12 mouse cellular contexts compared by ENCODE assay signal in the genomic region with DNA sequence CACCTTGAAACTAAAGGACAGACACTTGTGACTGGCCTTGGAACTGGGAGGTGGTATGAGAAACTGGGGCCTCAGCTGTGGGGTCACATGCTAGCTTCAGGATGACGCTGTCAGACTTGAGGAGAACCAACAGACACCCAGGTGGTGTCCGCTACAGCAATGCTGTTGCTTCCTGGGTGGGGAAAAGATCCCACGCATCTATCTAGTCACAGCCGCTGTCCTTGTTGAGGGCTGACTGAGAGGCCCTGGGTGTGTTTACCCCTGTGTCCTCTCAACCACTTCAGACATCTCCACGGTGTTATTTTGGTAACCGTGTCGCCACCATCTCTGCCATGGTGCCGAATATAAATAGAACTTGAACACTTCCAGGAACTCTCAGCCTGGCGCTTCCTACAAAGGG. TPM values are rescaled to one million over a fixed set of nuclear protein-coding genes. Genes with fewer than 3 reads are reported as not detected.
DNase-seq lines count a peak whose midpoint lies in the region; ATAC-seq and TF ChIP-seq lines count a peak whose summit lies in the region.
"Had no signal": no experiment of that assay in that cellular context is flagged by ENCODE, and none has a peak within 500 bp of the region (broad histone marks: within the 10 kb centered on the region; RNA-seq: fewer than 3 reads in every experiment).

No protein-coding gene starts in this region.

- no peak overlapping the region for H3K9ac ChIP-seq in forebrain, embryonic 11.5 days (ENCODE audit: low read length)
- H3K9ac ChIP-seq in forebrain, postnatal 0 days = no peak overlapping the region
- no peak overlapping the region for H3K9ac ChIP-seq in heart, embryonic 11.5 days (ENCODE audit: low read depth, low read length)
- H3K9ac ChIP-seq in hindbrain, embryonic 14.5 days = no peak overlapping the region
- H3K9ac ChIP-seq: forebrain, embryonic 13.5 days had no signal

- TF ChIP-seq CTCF in forebrain, postnatal 0 days (IDR thresholded peaks at IDR 0.05; ENCODE audit: low read depth) = no peak

- no peak for ATAC-seq in forebrain, embryonic 11.5 days (replicated peaks; ENCODE audit: low FRiP score)
- no peak for ATAC-seq in forebrain, postnatal 0 days
- no peak for ATAC-seq in heart, embryonic 11.5 days (replicated peaks; ENCODE audit: insufficient number of reproducible peaks, low FRiP score, low TSS enrichment)
- peak; percentile 57 for ATAC-seq in neutrophil, adult 5-6 weeks (ENCODE audit: extremely low read depth, insufficient number of reproducible peaks, low FRiP score, poor library complexity, severe bottlenecking)
- ATAC-seq in hindbrain, embryonic 14.5 days (ENCODE audit: low FRiP score) = no peak
- no peak for ATAC-seq in erythroblast, adult 5-6 weeks (replicated peaks; ENCODE audit: low FRiP score, poor library complexity, severe bottlenecking)
- ATAC-seq: forebrain, embryonic 13.5 days had no signal

- 91% methylated on average over 9 of the region's 9 CpGs for WGBS in forebrain, embryonic 11.5 days
- 87% methylated on average over 9 of the region's 9 CpGs for WGBS in forebrain, postnatal 0 days
- WGBS in heart, embryonic 11.5 days (ENCODE audit: insufficient replicate concordance) = 34% methylated on average over 9 of the region's 9 CpGs
- WGBS in hindbrain, embryonic 14.5 days = 87% methylated on average over 9 of the region's 9 CpGs

- H3K9me3 ChIP-seq in forebrain, embryonic 11.5 days (ENCODE audit: control insufficient read depth, low read length) = no peaks in the 10 kb centered on the region
- H3K9me3 ChIP-seq in forebrain, postnatal 0 days (ENCODE audit: low read length) = no peaks in the 10 kb centered on the region
- H3K9me3 ChIP-seq in heart, embryonic 11.5 days (replicated peaks; ENCODE audit: control insufficient read depth, low read length) = no peaks in the 10 kb centered on the region
- H3K9me3 ChIP-seq in hindbrain, embryonic 14.5 days (ENCODE audit: control insufficient read depth, low read length) = no peaks in the 10 kb centered on the region
- H3K9me3 ChIP-seq: forebrain, embryonic 13.5 days had no signal

- H3K4me1 ChIP-seq in forebrain, embryonic 11.5 days (replicated peaks; ENCODE audit: control insufficient read depth, insufficient read depth, low read length) = peaks cover 2% of the 10 kb centered on the region; the same call in 1 of the 2 replicates
- H3K4me1 ChIP-seq in forebrain, postnatal 0 days (ENCODE audit: insufficient read depth) = peaks cover 11% of the 10 kb centered on the region
- H3K4me1 ChIP-seq in heart, embryonic 11.5 days (ENCODE audit: control insufficient read depth, insufficient read depth, low read length) = peaks cover 40% of the 10 kb centered on the region
- H3K4me1 ChIP-seq in hindbrain, embryonic 14.5 days (replicated peaks; ENCODE audit: control insufficient read depth, insufficient read depth, low read length) = peaks cover 17% of the 10 kb centered on the region; the same call in 1 of the 2 replicates

- peaks cover 2% of the 10 kb centered on the region; the same call in 1 of the 2 replicates for H3K27me3 ChIP-seq in forebrain, embryonic 11.5 days (ENCODE audit: control insufficient read depth, insufficient read depth, low read length)
- H3K27me3 ChIP-seq in forebrain, postnatal 0 days (ENCODE audit: insufficient read depth, low read length) = no peaks in the 10 kb centered on the region
- no peaks in the 10 kb centered on the region for H3K27me3 ChIP-seq in heart, embryonic 11.5 days (ENCODE audit: control insufficient read depth, insufficient read depth, low read length)
- no peaks in the 10 kb centered on the region for H3K27me3 ChIP-seq in hindbrain, embryonic 14.5 days (ENCODE audit: control insufficient read depth, insufficient read depth, low read length)

- no peak overlapping the region for H3K27ac ChIP-seq in forebrain, embryonic 11.5 days (ENCODE audit: low read depth, low read length)
- no peak overlapping the region for H3K27ac ChIP-seq in forebrain, postnatal 0 days (ENCODE audit: low read depth, low read length)
- peak overlapping the region; percentile 70 for H3K27ac ChIP-seq in heart, embryonic 11.5 days (ENCODE audit: low read depth, low read length)
- H3K27ac ChIP-seq in hindbrain, embryonic 14.5 days = no peak overlapping the region
- H3K27ac ChIP-seq: forebrain, embryonic 13.5 days had no signal

- H3K4me2 ChIP-seq in forebrain, embryonic 11.5 days (ENCODE audit: low read depth, low read length, severe bottlenecking) = no peak overlapping the region
- no peak overlapping the region for H3K4me2 ChIP-seq in forebrain, postnatal 0 days (ENCODE audit: low read depth)
- peak overlapping the region; percentile 37 for H3K4me2 ChIP-seq in heart, embryonic 11.5 days
- no peak overlapping the region for H3K4me2 ChIP-seq in hindbrain, embryonic 14.5 days (replicated peaks)
- H3K4me2 ChIP-seq: forebrain, embryonic 13.5 days had no signal

- no peaks in the 10 kb centered on the region for H3K36me3 ChIP-seq in forebrain, embryonic 11.5 days (ENCODE audit: control insufficient read depth, insufficient read depth, low read length)
- no peaks in the 10 kb centered on the region for H3K36me3 ChIP-seq in forebrain, postnatal 0 days (ENCODE audit: insufficient read depth)
- no peaks in the 10 kb centered on the region for H3K36me3 ChIP-seq in heart, embryonic 11.5 days (ENCODE audit: control insufficient read depth, insufficient read depth, low read length)
- no peaks in the 10 kb centered on the region for H3K36me3 ChIP-seq in hindbrain, embryonic 14.5 days (replicated peaks; ENCODE audit: control insufficient read depth, insufficient read depth)

- H3K4me3 ChIP-seq in forebrain, embryonic 11.5 days (ENCODE audit: low read depth, low read length) = no peak overlapping the region
- no peak overlapping the region for H3K4me3 ChIP-seq in forebrain, postnatal 0 days (ENCODE audit: low read depth, low read length)
- H3K4me3 ChIP-seq in heart, embryonic 11.5 days (ENCODE audit: low read depth, low read length) = no peak overlapping the region
- no peak overlapping the region for H3K4me3 ChIP-seq in hindbrain, embryonic 14.5 days (replicated peaks; ENCODE audit: low read length)
- H3K4me3 ChIP-seq: forebrain, embryonic 13.5 days had no signal

- DNase-seq in forebrain, embryonic 11.5 days (ENCODE audit: low spot score) = peak; percentile 29
- DNase-seq in forebrain, postnatal 0 days = no peak
- peak; percentile 74 for DNase-seq in CD4-positive, CD25-positive, alpha-beta regulatory T cell, adult 2 months (ENCODE audit: low read depth, low spot score)
- no peak for DNase-seq in hindbrain, embryonic 14.5 days (ENCODE audit: low spot score)
- DNase-seq in yolk sac, embryonic 10.5 days (ENCODE audit: low spot score) = no peak
- DNase-seq: embryo, embryonic 11 days; kidney, adult 9 months; right cerebral cortex, postnatal 4 days had no signal

RNA-seq across cellular contexts. Expression of a gene that starts 10.4 kb away (rescaled TPM):
- polyA plus RNA-seq in forebrain, embryonic 11.5 days (2014; fragmentation: Nextera tagmentation; extraction: Ambion mirVana) = 15.7 and 16.6 TPM in 2 replicates
- total RNA-seq in forebrain, postnatal 0 days (2014; rRNA removed) = 8.3 and 10.8 TPM in 2 replicates
- 8.5 and 10.3 TPM in 2 replicates for polyA plus RNA-seq in forebrain, postnatal 0 days (2015; fragmentation: Nextera tagmentation; extraction: Ambion mirVana)
- polyA plus RNA-seq in heart, embryonic 11.5 days (2014; fragmentation: Nextera tagmentation; extraction: Ambion mirVana) = 10.6 and 11.7 TPM in 2 replicates
- 9.5 and 10.2 TPM in 2 replicates for total RNA-seq in neutrophil, adult 5-6 weeks (2017)
- 9.9 and 11.6 TPM in 2 replicates for polyA plus RNA-seq in hindbrain, embryonic 14.5 days (2014; fragmentation: Nextera tagmentation; extraction: Ambion mirVana)
- total RNA-seq in erythroblast, adult 5-6 weeks (2015; ENCODE audit: low replicate concordance) = 5.6 and 7.1 TPM in 2 replicates
- total RNA-seq in erythroblast, adult 5-6 weeks (2017; ENCODE audit: low replicate concordance) = 0.09 and 3.8 TPM in 2 replicates

Comparison
In these comparisons a context has a peak if more than half of its experiments do, and no peak if none do; other contexts are left out.
1. DNase-seq: peak in forebrain, embryonic 11.5 days (single experiment) and CD4-positive, CD25-positive, alpha-beta regulatory T cell, adult 2 months (single experiment); none in forebrain, postnatal 0 days (single experiment), hindbrain, embryonic 14.5 days (single experiment) and yolk sac, embryonic 10.5 days (single experiment).